Comparison of ENCODE assay signal across 37 mouse cellular contexts in genomic region chr3:138458441-138458840, GRCm38 (mm10). TPM values are rescaled to one million over a fixed set of nuclear protein-coding genes. Genes with fewer than 3 reads are reported as not detected.
"Had no signal": no experiment of that assay in that cellular context is flagged by ENCODE, and none has a peak within 500 bp of the region (broad histone marks: within the 10 kb centered on the region; RNA-seq: fewer than 3 reads in every experiment).

No protein-coding gene starts in this region.

- H3K4me3 ChIP-seq: heart, embryonic 10.5 days; heart, embryonic 12.5 days; hindbrain, embryonic 13.5 days; hindbrain, embryonic 15.5 days; kidney, embryonic 15.5 days; limb, embryonic 13.5 days; limb, embryonic 15.5 days; liver, embryonic 12.5 days had no signal

- H3K4me2 ChIP-seq: heart, embryonic 12.5 days; hindbrain, embryonic 13.5 days; hindbrain, embryonic 15.5 days; kidney, embryonic 15.5 days; limb, embryonic 13.5 days; limb, embryonic 15.5 days; liver, embryonic 12.5 days had no signal

- H3K4me1 ChIP-seq: heart, embryonic 10.5 days; heart, embryonic 12.5 days; hindbrain, embryonic 13.5 days; hindbrain, embryonic 15.5 days; limb, embryonic 13.5 days; limb, embryonic 15.5 days; liver, embryonic 12.5 days had no signal

- DNase-seq: gastrocnemius, postnatal 14 days; gastrocnemius, postnatal 36 days; heart, adult 18-20 months; heart, postnatal 10 days; heart, postnatal 36 days; kidney, adult 11 months; kidney, adult 2 months; kidney, adult 9 months; kidney, postnatal 14 days; kidney, postnatal 36 days; left cerebral cortex, postnatal 4 days had no signal

- H3K27me3 ChIP-seq: heart, embryonic 12.5 days; hindbrain, embryonic 13.5 days; hindbrain, embryonic 15.5 days; kidney, embryonic 15.5 days; limb, embryonic 13.5 days; limb, embryonic 15.5 days; liver, embryonic 12.5 days had no signal

- H3K9ac ChIP-seq: heart, embryonic 12.5 days; hindbrain, embryonic 13.5 days; hindbrain, embryonic 15.5 days; kidney, embryonic 15.5 days; limb, embryonic 13.5 days; limb, embryonic 15.5 days; liver, embryonic 12.5 days; liver, embryonic 14.5 days had no signal

- H3K9me3 ChIP-seq: heart, embryonic 10.5 days; heart, embryonic 12.5 days; hindbrain, embryonic 13.5 days; hindbrain, embryonic 15.5 days; kidney, embryonic 15.5 days; limb, embryonic 13.5 days; limb, embryonic 15.5 days; liver, embryonic 12.5 days had no signal

- ATAC-seq: hindbrain, postnatal 0 days; intestine, embryonic 16.5 days; liver, embryonic 12.5 days had no signal

- H3K27ac ChIP-seq: heart, embryonic 10.5 days; hindbrain, embryonic 13.5 days; hindbrain, embryonic 15.5 days; hindbrain, postnatal 0 days; kidney, embryonic 15.5 days; kidney, postnatal 0 days; limb, embryonic 13.5 days; limb, embryonic 15.5 days; liver, embryonic 12.5 days; liver, embryonic 14.5 days had no signal

RNA-seq across cellular contexts. Expression of gene Adh4, which starts 43.2 kb away (rescaled TPM):
- total RNA-seq: gastrocnemius, adult 18-20 months; gastrocnemius, adult 8-10 months; gastrocnemius, postnatal 14 days; gastrocnemius, postnatal 36 days; heart, adult 18-20 months; heart, adult 8-10 months; heart, postnatal 10 days; heart, postnatal 36 days; hematopoietic stem cell, adult 5-6 weeks; hindbrain, postnatal 0 days; layer of hippocampus, postnatal 36 days; left cerebral cortex, adult 18-20 months; left cerebral cortex, adult 8-10 months; left cerebral cortex, postnatal 10 days; left cerebral cortex, postnatal 25 days; left cerebral cortex, postnatal 4 days had no signal
- polyA plus RNA-seq: heart, embryonic 10.5 days; heart, embryonic 12.5 days; heart, embryonic 14.5 days; heart, embryonic 16.5 days; hindbrain, embryonic 11.5 days; hindbrain, embryonic 13.5 days; hindbrain, embryonic 15.5 days; hindbrain, postnatal 0 days; intestine, embryonic 14.5 days; kidney, embryonic 15.5 days; kidney, postnatal 0 days; limb, embryonic 11.5 days; limb, embryonic 13.5 days; liver, embryonic 12.5 days had no signal
